Mouse (Mus musculus) myocyte (in vitro differentiated cells): Measurements from ENCODE around the gene Wbp1l.

ENCODE experiments used
- E2F4 ChIP-seq: IDR thresholded peaks from one replicate; pipeline ENCODE4 v1.6.1; 2011; ENCODE audit warnings: mild to moderate bottlenecking, control low read depth, moderate library complexity; ENCODE audit not compliant: insufficient read depth
- MAX ChIP-seq: IDR thresholded peaks from one replicate; pipeline ENCODE4 v1.6.1; 2011; ENCODE audit warnings: low read depth, mild to moderate bottlenecking, control low read depth
- POLR2A ChIP-seq: IDR thresholded peaks from one replicate; pipeline ENCODE4 v1.6.1; 2011; ENCODE audit warnings: low read depth, mild to moderate bottlenecking, control low read depth, moderate library complexity; ENCODE audit not compliant: insufficient read length
- POLR2AphosphoS2 ChIP-seq: IDR thresholded peaks from one replicate; pipeline ENCODE4 v1.6.1; 2011; ENCODE audit warnings: low read depth, control low read depth; ENCODE audit not compliant: insufficient read length
- REST ChIP-seq: IDR thresholded peaks from one replicate; pipeline ENCODE4 v1.6.1; 2011; ENCODE audit warnings: mild to moderate bottlenecking, control low read depth, moderate library complexity; ENCODE audit not compliant: insufficient read depth, insufficient read length
- SRF ChIP-seq: IDR thresholded peaks from one replicate; pipeline ENCODE4 v1.6.1; 2011; ENCODE audit warnings: low read depth; ENCODE audit not compliant: control insufficient read depth, insufficient read length
- TCF12 ChIP-seq: IDR thresholded peaks from one replicate; pipeline ENCODE4 v1.6.1; 2011; ENCODE audit warnings: mild to moderate bottlenecking, control low read depth; ENCODE audit not compliant: poor library complexity, insufficient read depth, severe bottlenecking
- USF1 ChIP-seq: IDR thresholded peaks from one replicate; pipeline ENCODE4 v1.6.1; 2011; ENCODE audit warnings: low read depth, mild to moderate bottlenecking, control low read depth, moderate library complexity

DNA sequence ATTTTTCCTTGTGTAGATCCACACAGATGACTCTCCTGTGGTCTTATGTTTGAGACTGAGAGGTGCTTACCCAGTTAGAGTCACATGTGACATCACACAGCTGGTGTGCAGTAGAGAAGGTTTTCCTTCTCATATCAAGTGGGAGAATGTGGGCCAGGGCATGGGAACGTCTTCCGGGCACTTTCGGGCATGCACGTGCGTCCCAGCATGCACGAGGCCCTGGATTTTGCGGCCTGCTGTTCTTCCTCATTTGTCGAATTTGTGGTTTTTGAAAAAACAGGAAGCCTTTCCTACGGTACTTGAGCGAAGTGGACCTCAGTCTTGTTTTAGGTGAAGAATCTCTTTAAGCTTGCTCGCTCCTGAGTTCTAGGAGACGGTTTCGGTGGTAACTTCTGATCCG is 49.7 kb downstream of the Wbp1l start:
- no peak for TF ChIP-seq POLR2AphosphoS2
- no peak for TF ChIP-seq USF1
- TF ChIP-seq E2F4 = no peak
- TF ChIP-seq POLR2A = no peak
- TF ChIP-seq SRF = no peak
- no peak for TF ChIP-seq MAX
- TF ChIP-seq TCF12 = no peak
- no peak for TF ChIP-seq REST
